Mouse (Mus musculus): ENCODE measurements around the gene Daam1.

The Daam1 gene

GRCm38 (mm10) chr12:71997364-71997763 lies 166.5 kb downstream of the Daam1 start:
- DNase-seq (ENCODE audit: low read depth in 1 of 2, low spot score in 2 of 2), result no peak

- DNase-seq (ENCODE audit: low read depth in 1 of 2, low spot score in 2 of 2), result no peak
Measured at GRCm38 (mm10) chr12:71998653-71999052, 167.8 kb downstream of the Daam1 start.

GRCm38 (mm10) chr12:71999671-72000070 lies 168.8 kb downstream of the Daam1 start:
- DNase-seq (ENCODE audit: low read depth in 1 of 2, low spot score in 2 of 2), result no peak

GRCm38 (mm10) chr12:72001811-72002210 lies 170.9 kb downstream of the Daam1 start:
- no peak for DNase-seq (ENCODE audit: low read depth in 1 of 2, low spot score in 2 of 2)

- DNase-seq (ENCODE audit: low read depth in 1 of 2, low spot score in 2 of 2), result no peak
Measured at GRCm38 (mm10) chr12:72005307-72005706, 174.4 kb downstream of the Daam1 start.

GRCm38 (mm10) chr12:72007656-72008055 lies 176.8 kb downstream of the Daam1 start:
- DNase-seq (ENCODE audit: low read depth in 1 of 2, low spot score in 2 of 2), result no peak

- no peak for DNase-seq (ENCODE audit: low read depth in 1 of 2, low spot score in 2 of 2)
Measured at GRCm38 (mm10) chr12:72009051-72009902, 178.4 kb downstream of the Daam1 start.

GRCm38 (mm10) chr12:72011404-72011803 lies 180.5 kb downstream of the Daam1 start:
- DNase-seq (ENCODE audit: low read depth in 1 of 2, low spot score in 2 of 2), result no peak

GRCm38 (mm10) chr12:72012126-72012525 lies 181.2 kb downstream of the Daam1 start:
- DNase-seq (ENCODE audit: low read depth in 1 of 2, low spot score in 2 of 2), result no peak

GRCm38 (mm10) chr12:72013711-72014354 lies 183.0 kb downstream of the Daam1 start:
- DNase-seq (ENCODE audit: low read depth in 1 of 2, low spot score in 2 of 2), result no peak

GRCm38 (mm10) chr12:72014355-72014776 lies 183.5 kb downstream of the Daam1 start:
- no peak for DNase-seq (ENCODE audit: low read depth in 1 of 2, low spot score in 2 of 2)

GRCm38 (mm10) chr12:72015296-72015695 lies 184.4 kb downstream of the Daam1 start:
- DNase-seq (ENCODE audit: low read depth in 1 of 2, low spot score in 2 of 2), result no peak

GRCm38 (mm10) chr12:72020285-72020684 lies 189.4 kb downstream of the Daam1 start:
- no peak for DNase-seq (ENCODE audit: low read depth in 1 of 2, low spot score in 2 of 2)

- DNase-seq (ENCODE audit: low read depth in 1 of 2, low spot score in 2 of 2), result no peak
Measured at GRCm38 (mm10) chr12:72021543-72021942, 190.7 kb downstream of the Daam1 start.

- DNase-seq (ENCODE audit: low read depth in 1 of 2, low spot score in 2 of 2), result no peak
Measured at GRCm38 (mm10) chr12:72022790-72023189, 191.9 kb downstream of the Daam1 start.

GRCm38 (mm10) chr12:72023572-72023971 lies 192.7 kb downstream of the Daam1 start:
- DNase-seq (ENCODE audit: low read depth in 1 of 2, low spot score in 2 of 2), result no peak

GRCm38 (mm10) chr12:72025275-72025795 lies 194.5 kb downstream of the Daam1 start:
- no peak for DNase-seq (ENCODE audit: low read depth in 1 of 2, low spot score in 2 of 2)

GRCm38 (mm10) chr12:72031171-72031570 lies 200.3 kb downstream of the Daam1 start:
- no peak for DNase-seq (ENCODE audit: low read depth in 1 of 2, low spot score in 2 of 2)

- DNase-seq (ENCODE audit: low read depth in 1 of 2, low spot score in 2 of 2), result no peak
Measured at GRCm38 (mm10) chr12:72031794-72032193, 200.9 kb downstream of the Daam1 start.

- DNase-seq (ENCODE audit: low read depth in 1 of 2, low spot score in 2 of 2), result no peak
Measured at GRCm38 (mm10) chr12:72036097-72036661, 205.3 kb downstream of the Daam1 start.

- DNase-seq (ENCODE audit: low read depth in 1 of 2, low spot score in 2 of 2), result no peak
Measured at GRCm38 (mm10) chr12:72037049-72037448, 206.2 kb downstream of the Daam1 start.

GRCm38 (mm10) chr12:72038866-72039265 lies 208.0 kb downstream of the Daam1 start:
- DNase-seq (ENCODE audit: low read depth in 1 of 2, low spot score in 2 of 2), result no peak

All from monocyte, adult 2 months (primary cell).